Mouse (Mus musculus): ENCODE measurements around the gene Pla2g6.

GRCm38 (mm10) chr15:79333409-79333808, 5.2 kb upstream of the Pla2g6 start:
- no peak for TF ChIP-seq CTCF (IDR thresholded peaks at IDR 0.05; ENCODE audit: borderline replicate concordance, insufficient read depth, low read length)
- TF ChIP-seq POLR2A (IDR thresholded peaks at IDR 0.05; ENCODE audit: low read depth, low read length), result no peak

Measured in embryonic fibroblast, embryonic 13.5 days (primary cell).